Mouse (Mus musculus) thymus, adult 2 months (tissue): Measurements from ENCODE around the gene Gm8947.

Source experiments
- CTCF ChIP-seq: fragments of 200-500 bp; IDR thresholded peaks from 2 replicates; pipeline ENCODE4 v1.5.1; 2012; ENCODE audit warnings: mild to moderate bottlenecking, control low read depth, low read length, moderate library complexity, borderline replicate concordance; ENCODE audit not compliant: control insufficient read depth, poor library complexity, insufficient read depth; ENCODE audit errors: extremely low read depth
- POLR2A ChIP-seq: fragments of 200-500 bp; IDR thresholded peaks from 2 replicates; pipeline ENCODE4 v1.6.1; 2012; ENCODE audit warnings: mild to moderate bottlenecking, low read length, control low read depth, moderate library complexity; ENCODE audit not compliant: control insufficient read depth, poor library complexity, insufficient read depth; ENCODE audit errors: extremely low read depth

- no peak for TF ChIP-seq POLR2A
- no peak for TF ChIP-seq CTCF
These were observed 3.7 kb upstream of the Gm8947 start for GRCm38 (mm10) chr1:151188469-151188868.
